In the genomic region with DNA sequence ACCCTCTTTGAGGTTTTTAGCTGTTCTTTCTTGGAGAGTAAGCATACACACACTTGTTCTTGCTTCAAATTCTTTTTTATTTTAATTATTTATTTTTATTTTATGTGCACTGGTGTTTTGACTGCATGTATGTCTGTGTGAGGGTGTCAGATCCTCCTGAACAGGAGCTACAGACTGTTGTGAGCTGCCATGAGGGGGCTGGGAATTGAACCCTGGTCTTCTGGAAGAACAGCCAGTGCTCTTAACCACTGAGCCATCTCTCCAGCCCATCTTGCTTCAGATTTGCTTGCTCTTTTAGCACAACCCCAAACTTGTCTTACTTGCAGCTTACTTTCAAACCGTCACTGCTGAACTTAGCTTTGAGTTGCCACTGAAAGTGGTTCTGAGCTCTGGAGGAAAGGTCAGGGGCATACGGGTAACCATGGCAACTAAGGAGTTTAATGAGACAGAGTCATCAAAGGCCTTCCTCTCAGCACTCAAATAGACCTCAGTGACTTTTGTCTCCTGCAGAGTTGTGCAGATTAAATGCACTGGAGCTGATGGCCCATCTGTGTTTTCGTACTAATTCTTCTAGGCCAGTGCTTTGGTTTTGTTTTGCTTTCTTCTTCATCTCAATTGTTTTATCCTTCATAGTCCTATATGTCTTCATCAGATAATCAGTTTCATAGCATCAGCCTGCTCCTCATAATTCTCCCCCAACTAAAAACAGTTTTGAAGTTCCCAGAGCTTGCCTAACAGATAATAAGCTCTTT, we compare ENCODE assay signal across 12 mouse cellular contexts. TPM values are rescaled to one million over a fixed set of nuclear protein-coding genes. Genes with fewer than 3 reads are reported as not detected.
DNase-seq lines count a peak whose midpoint lies in the region; ATAC-seq and TF ChIP-seq lines count a peak whose summit lies in the region.
"Had no signal": no experiment of that assay in that cellular context is flagged by ENCODE, and none has a peak within 500 bp of the region (broad histone marks: within the 10 kb centered on the region; RNA-seq: fewer than 3 reads in every experiment).

No protein-coding gene starts in this region.

- no peak overlapping the region for H3K4me2 ChIP-seq in neural tube, embryonic 12.5 days (replicated peaks)
- H3K4me2 ChIP-seq in neural tube, embryonic 15.5 days: no peak overlapping the region
- H3K4me2 ChIP-seq in hindbrain, postnatal 0 days (ENCODE audit: low read depth, low read length): no peak overlapping the region
- no peak overlapping the region for H3K4me2 ChIP-seq in kidney, embryonic 15.5 days
- H3K4me2 ChIP-seq: embryonic facial prominence, embryonic 13.5 days; heart, embryonic 13.5 days had no signal

- no peak for TF ChIP-seq CTCF in hindbrain, postnatal 0 days (IDR thresholded peaks at IDR 0.05; ENCODE audit: low read depth)
- no peak for TF ChIP-seq CTCF in kidney, adult 2 months (conservative IDR thresholded peaks at IDR 0.05; ENCODE audit: insufficient read depth, insufficient read length, low read depth, low read length)

- no peak overlapping the region for H3K9ac ChIP-seq in neural tube, embryonic 12.5 days
- H3K9ac ChIP-seq in neural tube, embryonic 15.5 days (replicated peaks): no peak overlapping the region
- no peak overlapping the region for H3K9ac ChIP-seq in hindbrain, postnatal 0 days (replicated peaks; ENCODE audit: low read length)
- no peak overlapping the region for H3K9ac ChIP-seq in kidney, embryonic 15.5 days
- H3K9ac ChIP-seq: embryonic facial prominence, embryonic 13.5 days; heart, embryonic 13.5 days had no signal

- peak; percentile 88 for DNase-seq in embryo, embryonic 10 days (ENCODE audit: low spot score)
- DNase-seq in hindbrain, postnatal 0 days (ENCODE audit: low spot score): peak; percentile 8
- peak; percentile 11 for DNase-seq in retina, postnatal 1 day
- DNase-seq in layer of hippocampus, adult 8-10 months (ENCODE audit: low spot score in 2 of 2): no peak
- no peak for DNase-seq in kidney, adult 2 months
- DNase-seq: cerebellum, adult 18-20 months had no signal

- H3K4me3 ChIP-seq in neural tube, embryonic 12.5 days: no peak overlapping the region
- H3K4me3 ChIP-seq in neural tube, embryonic 15.5 days (replicated peaks): no peak overlapping the region
- no peak overlapping the region for H3K4me3 ChIP-seq in hindbrain, postnatal 0 days (ENCODE audit: low read length)
- H3K4me3 ChIP-seq in kidney, embryonic 15.5 days (replicated peaks): no peak overlapping the region
- no peak overlapping the region for H3K4me3 ChIP-seq in kidney, adult 2 months (ENCODE audit: insufficient read depth, low read depth, low read length)
- H3K4me3 ChIP-seq: embryonic facial prominence, embryonic 13.5 days; heart, embryonic 13.5 days had no signal

- peak; percentile 56; the same call in 1 of the 2 replicates for ATAC-seq in neural tube, embryonic 12.5 days (ENCODE audit: low FRiP score, low read depth)
- ATAC-seq in neural tube, embryonic 15.5 days (ENCODE audit: low FRiP score): no peak
- ATAC-seq in hindbrain, postnatal 0 days: 0 out of 2 replicates have a peak, but pooled peaks have one; percentile 27
- ATAC-seq in kidney, embryonic 15.5 days (replicated peaks; ENCODE audit: low FRiP score): no peak

- peaks cover 7% of the 10 kb centered on the region; the same call in 1 of the 2 replicates for H3K4me1 ChIP-seq in neural tube, embryonic 12.5 days
- no peaks in the 10 kb centered on the region for H3K4me1 ChIP-seq in neural tube, embryonic 15.5 days
- H3K4me1 ChIP-seq in hindbrain, postnatal 0 days (ENCODE audit: insufficient read depth, low read length): no peaks in the 10 kb centered on the region
- no peaks in the 10 kb centered on the region for H3K4me1 ChIP-seq in kidney, embryonic 15.5 days
- no peaks in the 10 kb centered on the region for H3K4me1 ChIP-seq in kidney, adult 2 months (ENCODE audit: control insufficient read depth, insufficient read depth, low read length)
- H3K4me1 ChIP-seq: heart, embryonic 13.5 days had no signal

- no peaks in the 10 kb centered on the region for H3K27me3 ChIP-seq in neural tube, embryonic 12.5 days (replicated peaks)
- no peaks in the 10 kb centered on the region for H3K27me3 ChIP-seq in neural tube, embryonic 15.5 days (replicated peaks)
- no peaks in the 10 kb centered on the region for H3K27me3 ChIP-seq in hindbrain, postnatal 0 days (ENCODE audit: insufficient read depth, low read length)
- no peaks in the 10 kb centered on the region for H3K27me3 ChIP-seq in kidney, embryonic 15.5 days
- no peaks in the 10 kb centered on the region for H3K27me3 ChIP-seq in kidney, adult 2 months (replicated peaks; ENCODE audit: control insufficient read depth, insufficient read depth, low read length)
- H3K27me3 ChIP-seq: embryonic facial prominence, embryonic 13.5 days; heart, embryonic 13.5 days had no signal

- no peak for TF ChIP-seq POLR2A in kidney, adult 2 months (IDR thresholded peaks at IDR 0.05; ENCODE audit: low read depth, low read length)

- H3K27ac ChIP-seq in neural tube, embryonic 12.5 days: no peak overlapping the region
- H3K27ac ChIP-seq in neural tube, embryonic 15.5 days (replicated peaks): no peak overlapping the region
- no peak overlapping the region for H3K27ac ChIP-seq in hindbrain, postnatal 0 days
- H3K27ac ChIP-seq in kidney, embryonic 15.5 days: no peak overlapping the region
- no peak overlapping the region for H3K27ac ChIP-seq in kidney, adult 2 months (ENCODE audit: insufficient read depth, low read depth, low read length)
- H3K27ac ChIP-seq: embryonic facial prominence, embryonic 13.5 days; heart, embryonic 13.5 days; macrophage had no signal

- 7% methylated on average over 3 of the region's 3 CpGs for WGBS in neural tube, embryonic 12.5 days
- WGBS in neural tube, embryonic 15.5 days: 7% methylated on average over 3 of the region's 3 CpGs
- 12% methylated on average over 3 of the region's 3 CpGs for WGBS in hindbrain, postnatal 0 days
- WGBS in kidney, embryonic 15.5 days: 26% methylated on average over 3 of the region's 3 CpGs
- WGBS in kidney, adult 2 months: 48% methylated on average over 3 of the region's 3 CpGs

- no peaks in the 10 kb centered on the region for H3K9me3 ChIP-seq in neural tube, embryonic 12.5 days
- no peaks in the 10 kb centered on the region for H3K9me3 ChIP-seq in neural tube, embryonic 15.5 days (replicated peaks)
- H3K9me3 ChIP-seq in hindbrain, postnatal 0 days (ENCODE audit: low read length): no peaks in the 10 kb centered on the region
- no peaks in the 10 kb centered on the region for H3K9me3 ChIP-seq in kidney, embryonic 15.5 days (replicated peaks)
- H3K9me3 ChIP-seq: embryonic facial prominence, embryonic 13.5 days; heart, embryonic 13.5 days had no signal

- no peaks in the 10 kb centered on the region for H3K36me3 ChIP-seq in neural tube, embryonic 12.5 days
- H3K36me3 ChIP-seq in neural tube, embryonic 15.5 days: peaks cover 6% of the 10 kb centered on the region
- H3K36me3 ChIP-seq in hindbrain, postnatal 0 days (ENCODE audit: insufficient read depth, low read length): no peaks in the 10 kb centered on the region
- 0 out of 2 replicates have a peak, but pooled peaks cover 3% of the 10 kb centered on the region for H3K36me3 ChIP-seq in kidney, embryonic 15.5 days
- no peaks in the 10 kb centered on the region for H3K36me3 ChIP-seq in kidney, adult 2 months (ENCODE audit: control insufficient read depth, insufficient read depth, low read length)
- H3K36me3 ChIP-seq: embryonic facial prominence, embryonic 13.5 days had no signal

RNA-seq across cellular contexts. Expression of a gene that starts 15.0 kb away (rescaled TPM):
- polyA plus RNA-seq in neural tube, embryonic 12.5 days (2016; fragmentation: Nextera tagmentation; extraction: Ambion mirVana): 4.5 and 5.4 TPM in 2 replicates
- 8.1 and 8.6 TPM in 2 replicates for polyA plus RNA-seq in neural tube, embryonic 15.5 days (2015; fragmentation: Nextera tagmentation; extraction: Ambion mirVana)
- 8.3 and 17.8 TPM in 2 replicates for total RNA-seq in hindbrain, postnatal 0 days (2014; rRNA removed)
- 15.4 TPM in 2 replicates for polyA plus RNA-seq in hindbrain, postnatal 0 days (2015; fragmentation: Nextera tagmentation; extraction: Ambion mirVana)
- 100 to 1,000 TPM in 2 of 4 experiments, 10 to 100 TPM in 2; 41.7 to 102 (median 71.7) TPM for total RNA-seq in layer of hippocampus, adult 8-10 months (2022)
- 1.0 and 2.1 TPM in 2 replicates for polyA plus RNA-seq in kidney, embryonic 15.5 days (2015; fragmentation: Nextera tagmentation; extraction: Ambion mirVana)
- 0.75 and 1.5 TPM in 2 replicates for polyA plus RNA-seq in kidney, adult 2 months (2012; rRNA removed)

Comparison
In these comparisons a context has a peak if more than half of its experiments do, and no peak if none do; other contexts are left out.
1. ATAC-seq: peak in neural tube, embryonic 12.5 days (single experiment) and hindbrain, postnatal 0 days (single experiment); none in neural tube, embryonic 15.5 days (single experiment) and kidney, embryonic 15.5 days (single experiment).
2. DNase-seq: peak in embryo, embryonic 10 days (single experiment), hindbrain, postnatal 0 days (single experiment) and retina, postnatal 1 day (single experiment); none in layer of hippocampus, adult 8-10 months (0 of 2) and kidney, adult 2 months (single experiment).